Mouse (Mus musculus) frontal cortex, postnatal 10 days (tissue): Measurements from ENCODE around the gene Tbc1d8.

Experiments used
- DNase-seq, 2 experiments: peaks; one replicate each; pipeline ENCODE4 v3.0.0; 2022; ENCODE audit warnings: low spot score in 2 of 2, mixed read lengths in 1 of 2

Tbc1d8 gene

DNA sequence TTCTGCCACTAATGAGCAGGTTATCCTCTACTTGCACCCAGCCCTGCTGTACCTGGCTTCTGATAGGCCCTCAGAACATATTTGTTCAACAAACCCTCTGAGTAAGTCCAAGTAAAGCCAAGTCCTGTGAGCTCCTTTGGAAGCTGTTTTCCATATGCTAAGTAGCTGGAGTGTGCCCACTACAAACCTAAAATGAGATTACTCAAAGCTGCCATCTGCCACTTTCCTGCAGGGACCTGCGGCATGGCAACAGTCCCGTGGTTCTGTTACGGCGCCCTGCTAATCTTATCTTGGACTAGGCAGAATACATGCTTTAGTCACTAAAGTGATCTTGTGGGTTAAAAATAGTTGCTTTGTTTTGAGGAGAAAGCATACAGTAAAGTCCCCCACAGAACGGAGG, 32.4 kb downstream of the Tbc1d8 start:
- peak; percentile 49 to 57 for DNase-seq

DNA sequence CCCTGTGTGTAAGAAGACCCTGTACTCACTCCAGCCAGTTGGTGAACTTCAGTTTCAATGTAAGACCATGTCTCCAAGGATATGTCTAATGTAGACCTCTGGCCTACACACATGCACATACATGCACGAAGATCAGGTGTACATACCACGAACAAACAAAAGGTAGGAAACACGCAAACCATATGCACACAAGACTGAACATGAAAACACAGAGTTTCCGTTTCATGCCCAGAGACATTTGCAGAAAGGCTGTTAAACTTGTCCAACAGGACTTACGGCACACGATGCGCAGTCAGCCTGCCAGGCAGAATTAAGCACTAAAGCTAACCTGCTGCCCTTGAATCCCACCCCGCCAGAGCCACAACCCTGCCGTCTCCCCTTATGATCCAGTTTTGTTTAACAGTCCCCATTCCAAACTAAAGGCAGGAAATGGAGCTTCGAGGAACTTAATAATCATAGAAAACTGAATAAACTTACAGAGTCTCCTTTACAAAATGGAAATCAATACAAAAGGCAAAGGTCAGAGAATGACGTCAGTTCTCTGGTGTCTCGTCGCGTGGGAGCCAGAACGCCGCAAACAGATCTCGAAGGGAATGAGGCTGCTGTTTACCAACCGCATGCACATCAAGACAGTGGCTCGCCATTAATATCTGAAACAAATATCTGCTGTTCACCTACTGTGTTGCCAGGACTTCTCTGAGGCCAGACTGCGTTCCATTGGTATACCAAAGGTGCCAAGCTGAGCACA, 33.1 kb downstream of the Tbc1d8 start:
- DNase-seq: no peak

DNA sequence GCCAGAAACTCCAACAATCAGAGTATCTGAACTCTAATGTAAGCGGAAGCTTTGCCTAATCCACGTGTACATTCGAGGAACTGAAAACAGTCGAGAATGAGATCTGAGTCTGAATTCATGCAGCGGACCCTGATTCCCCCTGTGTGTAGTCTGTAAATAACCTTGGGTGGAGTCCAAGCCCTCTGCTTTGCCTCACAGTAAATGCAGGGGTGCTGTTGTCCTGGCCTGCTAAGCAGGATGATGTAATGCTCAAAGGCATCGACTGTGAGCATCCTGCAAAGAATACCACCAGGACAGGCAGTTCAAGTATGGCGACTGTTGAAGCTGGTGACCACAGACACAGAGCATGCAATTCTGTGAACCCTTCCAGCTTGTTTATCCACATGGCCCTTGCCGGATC, 34.8 kb downstream of the Tbc1d8 start:
- DNase-seq: no peak

DNA sequence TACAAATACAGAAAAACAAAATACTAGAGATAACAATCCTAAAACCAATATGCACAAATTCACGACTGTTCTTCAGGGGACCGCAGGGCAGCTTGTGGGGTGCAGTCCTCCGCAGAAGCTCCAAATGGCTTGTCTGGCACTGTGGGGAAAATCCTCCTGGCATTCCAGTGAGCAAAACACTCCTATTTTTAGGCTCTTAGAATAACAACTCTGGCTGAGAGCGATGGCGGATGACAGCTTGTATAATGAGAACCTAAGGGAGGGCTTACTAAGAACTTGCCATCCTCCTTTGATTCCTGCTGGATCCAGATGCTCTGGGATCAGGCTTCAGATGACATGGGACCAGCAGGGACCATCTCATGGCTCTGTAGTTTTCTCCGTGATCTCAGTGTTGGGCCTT, 36.9 kb downstream of the Tbc1d8 start:
- no peak for DNase-seq

DNA sequence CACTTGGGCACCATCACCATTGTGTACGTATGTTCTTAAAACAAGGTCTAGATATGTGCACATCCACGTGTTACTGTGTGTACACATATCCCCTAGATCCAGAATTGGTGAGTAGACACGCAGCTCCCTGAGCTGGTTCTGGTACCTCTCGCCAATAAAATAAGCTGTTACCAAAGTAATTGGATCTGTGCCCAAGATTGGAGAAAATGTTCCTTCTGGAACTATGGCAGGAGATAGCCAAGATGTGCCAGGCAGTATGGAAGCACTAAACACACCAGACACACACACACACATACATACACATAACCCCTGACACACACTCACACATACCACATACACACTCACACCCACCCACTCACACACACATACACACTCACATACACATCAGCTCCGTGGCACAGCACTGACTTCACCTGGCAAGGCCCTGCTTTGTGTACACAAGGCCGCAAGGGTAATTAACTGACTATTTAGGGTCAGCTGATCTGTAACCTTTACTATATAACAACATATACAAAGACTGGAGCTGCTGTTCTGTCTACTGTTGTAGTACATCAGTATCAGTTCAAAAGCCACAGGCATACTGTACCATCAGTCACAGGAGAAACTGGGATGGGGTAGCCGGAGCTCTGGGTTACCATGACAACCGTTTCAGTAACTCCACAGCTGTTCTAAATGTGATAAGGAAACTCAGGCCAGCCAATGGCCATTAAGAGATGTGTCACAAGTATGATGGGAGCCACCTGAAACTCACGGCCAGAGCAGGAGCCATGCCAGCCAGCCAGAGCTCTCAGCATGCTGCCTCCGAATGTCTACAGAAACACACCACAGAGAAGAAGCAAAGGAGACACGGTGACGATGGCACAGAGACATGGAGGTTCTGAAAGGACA, 38.6 kb downstream of the Tbc1d8 start:
- no peak for DNase-seq

DNA sequence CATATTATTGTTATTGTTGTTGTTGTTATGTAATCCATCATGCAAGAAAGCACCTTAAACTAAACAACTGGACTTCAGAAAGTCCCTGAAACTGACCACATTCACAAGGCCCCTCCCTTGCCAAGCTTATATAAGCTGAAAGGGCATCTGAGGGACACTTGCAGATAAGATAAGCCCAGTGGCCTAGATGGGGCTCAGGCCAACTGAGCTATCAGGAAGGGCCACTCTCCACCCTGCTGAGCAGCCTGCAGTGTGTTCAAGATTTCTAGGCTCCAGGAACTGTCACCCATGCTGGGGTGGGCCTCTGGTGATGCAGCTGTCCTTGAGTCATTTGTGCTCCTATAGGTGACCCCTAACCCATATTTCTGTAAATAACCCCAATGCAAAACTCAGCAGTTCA, 39.9 kb downstream of the Tbc1d8 start:
- no peak for DNase-seq

DNA sequence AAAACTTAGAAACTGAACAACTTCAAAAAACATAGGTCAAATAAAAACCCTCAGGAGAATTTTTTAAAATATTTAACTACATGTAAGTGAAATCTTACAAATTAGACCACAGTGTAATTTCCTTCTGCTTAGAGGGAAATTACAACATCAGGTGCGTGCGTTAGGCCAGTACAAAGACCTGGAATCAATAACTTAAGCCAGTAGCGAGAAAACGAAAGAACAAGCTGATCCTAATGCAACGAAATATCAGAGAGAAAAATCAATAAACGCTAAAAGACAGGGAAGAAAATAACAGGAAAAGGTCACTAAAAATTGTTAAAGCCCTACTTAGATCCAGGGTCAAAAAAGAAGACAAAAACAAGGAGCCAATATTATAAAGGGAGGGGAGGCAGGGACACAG, 44.3 kb downstream of the Tbc1d8 start:
- DNase-seq: no peak

DNA sequence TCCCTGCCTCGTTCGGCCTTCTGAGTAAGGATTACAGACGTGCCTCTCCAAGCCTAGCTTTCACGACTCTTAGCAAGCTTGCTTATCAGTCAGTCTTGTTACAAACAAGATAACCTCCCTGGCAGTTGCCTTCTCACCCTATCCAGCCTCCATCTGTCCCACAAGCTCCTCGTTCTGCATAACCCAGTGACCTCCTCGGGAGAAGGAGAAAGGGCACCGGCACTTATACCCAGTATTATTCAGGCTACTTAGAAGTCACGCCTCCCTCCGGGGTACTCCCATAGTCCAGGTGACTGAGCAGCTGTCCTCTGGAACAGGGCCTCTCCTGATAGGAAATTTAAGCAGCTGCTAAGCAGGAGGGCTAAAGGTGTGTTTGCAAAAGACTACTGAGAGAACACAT, 48.5 kb downstream of the Tbc1d8 start:
- no peak for DNase-seq

DNA sequence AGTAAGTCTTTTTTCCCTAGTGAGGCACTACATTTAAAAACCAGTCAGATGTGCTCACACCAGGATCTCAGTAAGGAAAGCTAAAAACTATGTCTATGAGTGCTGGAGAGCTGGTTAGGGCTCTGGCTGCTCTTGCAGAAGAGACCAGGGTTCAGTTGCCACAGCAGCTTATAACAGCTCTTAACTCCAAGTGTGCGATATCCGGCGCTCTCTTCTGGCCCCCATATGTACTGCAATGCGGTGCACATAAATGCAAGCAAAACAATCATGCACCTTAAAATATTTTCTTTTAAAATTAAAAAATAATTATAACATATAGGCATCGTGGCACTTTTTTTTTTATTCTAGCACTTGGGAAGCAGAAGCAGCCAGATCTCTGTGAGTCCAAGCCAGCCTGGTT, 49.5 kb downstream of the Tbc1d8 start:
- DNase-seq: no peak

DNA sequence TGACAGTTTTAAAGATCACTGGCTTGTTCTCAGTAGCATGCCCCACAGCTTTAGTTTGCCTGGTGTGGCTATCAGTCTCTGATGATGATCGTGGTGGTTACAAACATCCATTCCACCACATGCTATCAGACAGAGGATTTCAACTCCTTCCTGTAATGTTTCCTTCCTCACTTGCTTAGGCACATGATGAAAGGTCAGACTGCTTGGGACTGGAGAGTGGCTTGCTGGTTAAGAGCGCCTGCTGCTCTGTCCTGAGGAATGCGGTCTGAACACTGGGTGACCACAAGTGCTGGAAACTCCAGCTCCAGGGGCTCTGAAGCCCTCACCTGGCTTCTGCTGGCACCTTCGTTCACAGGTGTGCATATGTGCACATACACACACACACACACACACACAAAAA, 50.3 kb downstream of the Tbc1d8 start:
- no peak for DNase-seq

DNA sequence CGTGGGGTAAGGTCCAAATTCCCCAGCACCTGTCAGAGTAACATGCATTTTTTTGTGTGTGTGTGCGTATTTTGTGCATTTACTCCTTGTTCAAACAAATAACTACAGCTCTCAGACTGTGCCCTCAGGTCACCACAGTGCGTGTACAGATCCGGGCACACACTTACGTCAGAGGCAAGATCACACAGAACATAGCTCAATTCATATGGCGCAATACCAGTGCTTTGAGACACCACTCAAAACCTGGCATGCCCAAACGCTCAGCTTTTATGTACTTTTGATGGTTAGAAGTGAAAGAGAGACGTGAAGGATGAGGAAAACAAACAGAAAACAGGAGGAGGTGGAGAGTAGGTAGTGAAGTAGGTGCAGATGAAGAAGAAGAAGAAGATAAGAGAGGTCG, 53.1 kb downstream of the Tbc1d8 start:
- DNase-seq: no peak

DNA sequence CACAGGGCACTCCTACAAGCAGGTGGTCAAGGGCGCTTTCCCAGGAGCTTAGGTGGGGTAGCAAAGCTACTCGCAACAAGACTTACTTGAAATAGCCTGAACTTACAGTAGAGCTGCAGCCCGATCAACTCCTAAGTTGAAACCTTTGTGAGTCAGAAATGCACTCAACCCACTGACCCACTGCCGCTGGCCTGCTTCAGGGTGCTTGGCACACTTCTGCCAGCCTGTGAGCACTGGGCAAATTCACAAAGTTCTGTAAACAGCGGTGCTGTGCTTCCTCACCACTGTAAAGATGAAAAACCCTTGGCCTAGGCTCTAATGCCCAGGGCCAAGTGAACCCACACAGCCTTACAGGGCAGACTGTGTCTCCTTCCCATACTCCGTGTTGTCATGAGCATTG, 57.6 kb downstream of the Tbc1d8 start:
- no peak for DNase-seq

DNA sequence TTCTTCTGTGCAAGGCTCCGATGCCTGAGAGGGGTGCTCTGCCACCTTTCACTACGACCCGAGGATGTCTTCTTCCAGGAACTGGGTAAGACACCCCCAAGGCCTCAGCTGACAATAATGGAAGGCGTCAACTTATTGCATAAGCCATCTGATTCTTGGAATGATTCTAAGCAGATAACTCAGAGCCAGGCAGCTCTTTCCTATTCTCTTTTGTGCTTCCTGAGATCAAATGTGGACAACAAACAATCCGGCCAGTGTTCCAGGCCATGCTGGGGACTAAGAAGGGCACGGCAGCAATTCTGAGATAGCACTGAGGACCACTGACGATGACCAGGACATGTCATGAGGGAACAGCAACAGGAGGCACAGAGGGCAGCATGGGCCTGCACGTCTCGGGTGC, 59.7 kb downstream of the Tbc1d8 start:
- no peak for DNase-seq

DNA sequence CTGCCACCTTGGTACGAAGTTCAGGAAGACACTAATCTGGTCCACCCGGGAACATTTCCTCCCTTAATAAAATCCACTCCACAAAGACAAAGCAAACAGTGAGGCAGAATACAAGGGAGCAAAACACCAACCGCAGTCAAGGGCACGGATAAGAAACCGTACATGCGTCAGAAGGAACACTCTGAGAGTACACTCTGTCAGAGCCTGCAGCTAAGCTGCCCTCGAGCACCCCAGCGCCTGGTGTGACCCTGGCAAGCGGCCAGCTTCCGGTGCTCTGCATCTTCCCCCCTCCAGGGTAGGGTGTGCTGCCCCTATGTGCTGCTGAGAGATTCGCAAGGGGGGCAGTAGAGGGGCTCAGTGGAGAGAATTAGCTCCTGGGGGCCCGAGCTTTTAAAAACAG, 60.7 kb downstream of the Tbc1d8 start:
- no peak for DNase-seq

DNA sequence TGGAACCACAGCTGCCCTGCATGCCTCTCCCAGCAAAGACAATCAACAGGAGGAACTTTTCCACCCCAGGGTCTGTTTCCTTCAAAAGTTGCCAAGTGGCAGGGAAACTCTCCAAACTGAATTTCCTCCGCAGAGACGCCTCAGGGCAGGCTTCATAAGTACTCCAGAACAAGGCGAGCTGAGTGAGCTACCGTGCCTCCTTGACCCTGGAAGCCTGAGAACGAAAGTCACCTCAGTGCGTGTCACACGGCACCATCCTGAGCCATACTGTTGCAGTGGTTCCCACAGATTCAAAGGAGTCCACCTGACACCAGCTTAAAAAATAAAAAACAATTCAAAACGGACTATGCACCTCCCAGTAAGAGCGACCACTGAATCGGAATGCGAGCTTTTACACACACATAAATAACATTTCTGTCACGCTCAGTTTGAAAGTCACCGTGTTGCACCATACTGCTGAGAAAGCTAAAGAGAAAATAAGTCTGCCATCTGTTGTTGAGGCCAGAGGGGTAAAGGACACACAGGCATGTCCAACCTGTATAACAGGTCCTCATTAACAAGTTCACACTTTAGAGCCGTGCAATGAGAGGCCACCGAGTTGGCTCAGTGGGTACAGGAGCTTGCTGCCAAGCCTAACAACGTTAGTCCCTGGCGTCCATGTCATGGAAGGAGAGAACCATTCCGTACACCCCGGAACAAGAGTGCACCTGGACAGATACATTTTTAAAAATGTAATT, 68.3 kb downstream of the Tbc1d8 start:
- DNase-seq: no peak

DNA sequence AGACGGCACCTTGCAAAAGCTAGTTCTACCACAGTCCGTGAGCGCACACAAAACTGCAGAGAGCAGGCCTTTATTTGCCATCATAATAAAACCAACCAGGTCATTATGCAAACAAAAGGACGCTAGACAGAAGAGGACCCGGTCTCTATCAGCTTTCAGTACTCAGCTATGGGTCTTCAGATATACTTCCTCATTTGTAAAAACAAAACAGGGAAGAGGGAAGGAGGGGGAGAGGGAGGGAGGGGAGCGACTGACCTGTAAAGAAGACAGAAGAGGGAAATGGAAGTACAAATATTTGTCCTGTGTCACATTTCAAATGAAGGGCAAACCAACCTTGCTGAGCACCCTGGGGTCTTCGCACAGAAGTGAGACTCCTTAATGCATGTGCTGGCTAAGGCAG, 69.9 kb downstream of the Tbc1d8 start:
- no peak for DNase-seq

DNA sequence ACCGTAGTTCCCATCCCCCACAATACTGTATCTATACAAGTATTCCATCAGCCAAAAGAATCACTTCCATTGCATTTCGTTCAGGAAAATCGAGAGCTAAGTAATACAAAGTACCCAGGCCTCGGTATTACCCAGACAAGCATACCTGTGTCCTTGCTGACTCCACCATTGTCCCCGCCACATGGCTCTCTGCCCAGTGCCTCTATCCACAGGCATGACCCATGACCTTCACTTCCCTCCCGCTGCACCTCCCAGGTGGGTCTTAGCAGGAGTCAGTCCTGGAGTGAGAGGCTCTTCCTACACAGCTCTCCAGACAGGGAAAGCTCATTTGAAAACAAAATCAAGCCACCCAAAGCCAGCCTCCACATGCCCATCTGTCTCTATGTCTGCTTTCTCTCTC, 70.4 kb downstream of the Tbc1d8 start:
- no peak for DNase-seq

DNA sequence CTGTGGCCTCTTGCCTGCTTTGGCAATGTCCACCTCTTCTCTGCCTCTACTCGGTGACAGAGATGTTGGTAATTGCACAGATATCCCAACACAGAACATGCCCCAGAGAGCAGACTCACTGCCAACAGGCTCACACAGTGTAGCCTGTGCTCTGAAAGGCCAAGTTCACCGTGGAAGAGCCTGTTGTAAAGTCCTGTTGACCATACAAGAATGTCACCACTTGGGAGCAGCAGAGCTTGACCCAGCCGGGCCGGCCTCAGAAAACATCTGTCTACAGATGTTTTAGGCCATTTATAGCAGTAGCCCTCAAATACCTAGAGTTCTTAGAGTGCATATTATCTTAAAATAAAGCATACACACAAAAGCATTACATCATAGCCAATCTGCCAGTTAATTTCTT, 71.4 kb downstream of the Tbc1d8 start:
- no peak for DNase-seq

DNA sequence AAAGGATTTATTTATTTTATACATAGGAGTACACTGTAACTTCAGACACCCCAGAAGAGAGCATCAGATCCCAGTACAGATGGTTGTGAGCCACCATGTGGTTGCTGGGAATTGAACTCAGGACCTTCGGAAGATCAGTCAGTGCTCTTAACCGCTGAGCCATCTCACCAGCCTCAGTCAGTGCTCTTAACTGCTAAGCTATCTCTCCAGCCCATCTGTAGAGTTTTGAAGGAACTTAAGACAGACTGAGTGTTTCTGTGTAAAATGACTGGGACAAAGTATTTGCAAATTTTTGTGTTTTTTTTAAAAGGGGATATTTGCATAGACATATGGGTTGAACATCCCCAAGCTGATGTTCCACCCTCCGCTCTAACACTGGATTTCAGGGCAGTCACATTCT, 78.4 kb downstream of the Tbc1d8 start:
- DNase-seq: no peak

DNA sequence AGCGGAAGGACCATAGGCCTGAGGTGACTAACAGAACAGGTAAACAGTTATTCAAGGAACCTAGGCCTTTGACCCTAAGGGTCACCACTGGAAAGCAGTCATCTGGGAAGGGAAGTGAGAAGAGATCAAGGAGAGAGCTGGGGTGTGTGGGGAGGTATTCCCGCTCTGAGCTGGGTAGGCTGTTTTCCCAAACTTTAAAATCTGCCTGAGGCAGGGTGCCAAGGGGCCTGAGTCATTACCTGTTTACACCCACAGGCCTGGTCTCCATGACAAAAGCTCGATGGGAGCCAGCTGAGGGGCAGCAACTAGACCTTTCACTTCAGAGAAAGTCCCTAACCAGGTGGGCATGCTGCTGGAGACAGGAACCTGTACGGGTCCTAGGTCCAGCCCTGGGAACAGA, 79.3 kb downstream of the Tbc1d8 start:
- no peak for DNase-seq

DNA sequence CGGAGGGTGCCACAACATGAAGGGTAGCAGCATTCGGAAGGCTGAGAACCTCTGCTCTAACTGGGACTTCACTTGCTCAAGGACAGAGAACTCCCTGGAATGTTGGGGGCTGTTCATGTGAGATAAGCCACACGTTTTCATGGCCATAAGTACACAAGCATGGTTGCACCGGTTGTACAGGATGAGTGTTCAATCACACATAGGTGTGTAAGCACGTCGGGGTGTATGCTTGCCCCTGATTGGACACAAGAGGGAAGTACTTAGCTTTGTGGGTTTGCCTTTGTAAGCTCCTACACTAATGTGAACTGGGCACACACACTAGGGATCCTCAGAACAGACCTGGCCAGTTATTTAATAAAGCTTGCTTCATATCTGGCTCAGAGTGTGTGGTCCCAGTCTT, 80.3 kb downstream of the Tbc1d8 start:
- DNase-seq: no peak

DNA sequence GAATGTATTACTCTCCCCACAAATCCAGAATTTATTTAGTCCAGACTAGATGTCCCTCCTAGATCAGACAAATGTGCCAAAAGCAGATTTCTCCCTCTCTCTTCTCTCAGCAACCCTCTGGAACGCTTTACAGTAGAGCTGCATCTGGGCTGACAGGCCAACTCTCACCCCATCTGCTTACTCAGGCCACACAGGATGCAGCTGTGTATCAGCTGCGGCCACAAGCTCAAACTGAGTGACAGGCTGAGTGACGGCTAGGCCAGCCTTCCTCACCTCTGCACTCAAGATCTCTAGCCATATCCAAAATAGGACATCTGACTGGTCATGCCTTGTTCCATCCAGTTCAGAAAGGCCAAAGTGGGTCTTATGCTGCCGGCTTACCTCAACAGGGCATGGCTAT, 82.2 kb downstream of the Tbc1d8 start:
- no peak for DNase-seq

DNA sequence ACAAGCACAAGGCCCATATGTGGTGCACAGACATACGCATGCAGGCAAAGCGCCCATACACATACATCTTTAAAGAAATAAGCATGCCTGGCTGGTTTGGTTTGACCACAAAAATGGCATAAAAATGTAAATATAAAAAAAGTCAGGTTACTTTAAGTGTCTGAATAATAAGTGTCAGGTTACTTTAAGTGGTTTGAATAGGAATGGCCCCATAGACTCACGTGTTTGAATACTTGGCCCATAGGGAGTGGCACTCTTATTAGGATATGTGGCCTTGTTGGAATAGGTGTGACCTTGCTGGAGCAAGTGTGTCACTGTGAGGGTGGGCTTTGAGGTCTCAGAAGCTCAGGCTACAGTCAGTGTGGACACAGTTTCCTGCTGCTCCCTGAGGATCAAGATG, 83.9 kb downstream of the Tbc1d8 start:
- DNase-seq: no peak
